Mouse (Mus musculus): ENCODE data around the gene Elmo1. TPM values are rescaled to one million over a fixed set of nuclear protein-coding genes. Genes with fewer than 3 reads are reported as not detected.

Elmo1 gene
- polyA plus RNA-seq, 1 experiment: 13.7 TPM

- no peak for DNase-seq (ENCODE audit: low read depth)
Observed at GRCm38 (mm10) chr13:20384846-20385245, 294.4 kb downstream of the Elmo1 start.

GRCm38 (mm10) chr13:20385423-20385822 is 295.0 kb downstream of the Elmo1 start:
- DNase-seq (ENCODE audit: low read depth): no peak

- DNase-seq (ENCODE audit: low read depth): no peak
Observed at GRCm38 (mm10) chr13:20386462-20387141, 296.2 kb downstream of the Elmo1 start.

GRCm38 (mm10) chr13:20392824-20393598 is 302.6 kb downstream of the Elmo1 start:
- DNase-seq (ENCODE audit: low read depth): no peak

- no peak for DNase-seq (ENCODE audit: low read depth)
Observed at GRCm38 (mm10) chr13:20397744-20398143, 307.3 kb downstream of the Elmo1 start.

GRCm38 (mm10) chr13:20398311-20398710 is 307.9 kb downstream of the Elmo1 start:
- no peak for DNase-seq (ENCODE audit: low read depth)

GRCm38 (mm10) chr13:20404530-20404929 is 314.1 kb downstream of the Elmo1 start:
- no peak for DNase-seq (ENCODE audit: low read depth)

GRCm38 (mm10) chr13:20406470-20407213 is 316.2 kb downstream of the Elmo1 start:
- DNase-seq (ENCODE audit: low read depth): no peak

- no peak for DNase-seq (ENCODE audit: low read depth)
Observed at GRCm38 (mm10) chr13:20410306-20411101, 320.1 kb downstream of the Elmo1 start.

- no peak for DNase-seq (ENCODE audit: low read depth)
Observed at GRCm38 (mm10) chr13:20416691-20417660, 326.6 kb downstream of the Elmo1 start.

GRCm38 (mm10) chr13:20430998-20431397 is 340.6 kb downstream of the Elmo1 start:
- DNase-seq (ENCODE audit: low read depth): no peak

GRCm38 (mm10) chr13:20433221-20433858 is 342.9 kb downstream of the Elmo1 start:
- DNase-seq (ENCODE audit: low read depth): no peak

- DNase-seq (ENCODE audit: low read depth): no peak
Observed at GRCm38 (mm10) chr13:20434071-20434470, 343.7 kb downstream of the Elmo1 start.

GRCm38 (mm10) chr13:20439488-20439887 is 349.1 kb downstream of the Elmo1 start:
- no peak for DNase-seq (ENCODE audit: low read depth)

GRCm38 (mm10) chr13:20450831-20451353 is 360.5 kb downstream of the Elmo1 start:
- DNase-seq (ENCODE audit: low read depth): no peak

- DNase-seq (ENCODE audit: low read depth): no peak
Observed at GRCm38 (mm10) chr13:20454357-20454756, 364.0 kb downstream of the Elmo1 start.

GRCm38 (mm10) chr13:20460096-20460495 is 369.7 kb downstream of the Elmo1 start:
- no peak for DNase-seq (ENCODE audit: low read depth)

GRCm38 (mm10) chr13:20461616-20462015 is 371.2 kb downstream of the Elmo1 start:
- DNase-seq (ENCODE audit: low read depth): no peak

- no peak for DNase-seq (ENCODE audit: low read depth)
Observed at GRCm38 (mm10) chr13:20464161-20464560, 373.8 kb downstream of the Elmo1 start.

GRCm38 (mm10) chr13:20467381-20467780 is 377.0 kb downstream of the Elmo1 start:
- DNase-seq (ENCODE audit: low read depth): no peak
